Comparison of ENCODE assay signal across 24 mouse cellular contexts in the genomic region with DNA sequence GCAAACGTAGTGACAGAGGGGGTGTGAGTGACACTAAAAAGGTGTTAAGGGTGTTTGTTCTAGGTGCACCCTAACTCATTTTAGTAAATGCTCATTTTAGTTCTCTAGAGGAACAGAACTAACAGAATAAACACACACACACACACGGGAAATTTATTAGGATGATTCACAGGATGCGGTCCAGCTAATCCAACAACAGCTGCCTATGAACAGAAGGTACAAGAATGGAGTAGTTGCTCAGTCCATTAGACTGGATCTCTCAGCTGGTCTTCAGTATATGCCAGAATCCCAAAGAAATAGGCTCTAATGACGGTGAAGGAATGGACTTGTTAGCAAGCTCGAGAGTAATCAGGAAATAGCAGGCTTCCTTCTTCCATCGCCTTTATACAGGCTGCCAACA.
"Had no signal": no experiment of that assay in that cellular context is flagged by ENCODE, and none has a peak within 500 bp of the region (broad histone marks: within the 10 kb centered on the region; RNA-seq: fewer than 3 reads in every experiment).

No protein-coding gene starts in this region.

- DNase-seq: left cerebral cortex, postnatal 4 days; liver; liver, embryonic 13.5 days; liver, postnatal 0 days; lung, adult 18-20 months; lung, adult 2 months; lung, postnatal 4 days; midbrain, embryonic 14.5 days had no signal

- H3K4me2 ChIP-seq: limb, embryonic 12.5 days; limb, embryonic 13.5 days; limb, embryonic 15.5 days; liver, embryonic 11.5 days; liver, embryonic 12.5 days; liver, embryonic 13.5 days; liver, embryonic 15.5 days; lung, embryonic 14.5 days; lung, embryonic 15.5 days; midbrain, embryonic 11.5 days; midbrain, embryonic 12.5 days; midbrain, embryonic 13.5 days; midbrain, embryonic 15.5 days had no signal

- H3K4me3 ChIP-seq: left cerebral cortex, adult 2 months; limb, embryonic 10.5 days; limb, embryonic 12.5 days; limb, embryonic 13.5 days; limb, embryonic 15.5 days; liver, embryonic 12.5 days; liver, embryonic 13.5 days; liver, embryonic 15.5 days; lung, embryonic 15.5 days; megakaryocyte, embryonic 14.5 days; midbrain, embryonic 10.5 days; midbrain, embryonic 12.5 days; midbrain, embryonic 13.5 days; midbrain, embryonic 15.5 days had no signal

- H3K36me3 ChIP-seq: limb, embryonic 10.5 days; limb, embryonic 12.5 days; limb, embryonic 13.5 days; limb, embryonic 15.5 days; liver, embryonic 12.5 days; liver, embryonic 13.5 days; liver, embryonic 15.5 days; lung, embryonic 15.5 days; midbrain, embryonic 10.5 days; midbrain, embryonic 12.5 days; midbrain, embryonic 13.5 days; midbrain, embryonic 15.5 days had no signal

- H3K27me3 ChIP-seq: limb, embryonic 13.5 days; limb, embryonic 15.5 days; liver, embryonic 12.5 days; liver, embryonic 13.5 days; liver, embryonic 15.5 days; lung, embryonic 15.5 days; megakaryocyte, embryonic 14.5 days; midbrain, embryonic 12.5 days; midbrain, embryonic 13.5 days; midbrain, embryonic 15.5 days had no signal
